Mouse (Mus musculus) gastrocnemius, postnatal 14 days (tissue): Measurements from ENCODE around the gene Lcorl. TPM values are rescaled to one million over a fixed set of nuclear protein-coding genes. Genes with fewer than 3 reads are reported as not detected.

Source experiments
- DNase-seq: peaks from one replicate; pipeline ENCODE4 v3.0.0; 2021; ENCODE audit warnings: mixed read lengths
- intact Hi-C: fragments of 180-260 bp; cut with DNase I; formaldehyde crosslinking; loops from one replicate; pipeline ENCODE4 v1.15.1; 2025; ENCODE audit warnings: low total_unique reads
- total RNA-seq, 2 experiments: library from RNA; stranded (reverse); gene quantifications; 2 replicates each; pipeline ENCODE4 v1.2.3; 2021

Gene Lcorl
- total RNA-seq, 2 experiments from 2014 or later, result 8.1 to 10.3 TPM

DNA sequence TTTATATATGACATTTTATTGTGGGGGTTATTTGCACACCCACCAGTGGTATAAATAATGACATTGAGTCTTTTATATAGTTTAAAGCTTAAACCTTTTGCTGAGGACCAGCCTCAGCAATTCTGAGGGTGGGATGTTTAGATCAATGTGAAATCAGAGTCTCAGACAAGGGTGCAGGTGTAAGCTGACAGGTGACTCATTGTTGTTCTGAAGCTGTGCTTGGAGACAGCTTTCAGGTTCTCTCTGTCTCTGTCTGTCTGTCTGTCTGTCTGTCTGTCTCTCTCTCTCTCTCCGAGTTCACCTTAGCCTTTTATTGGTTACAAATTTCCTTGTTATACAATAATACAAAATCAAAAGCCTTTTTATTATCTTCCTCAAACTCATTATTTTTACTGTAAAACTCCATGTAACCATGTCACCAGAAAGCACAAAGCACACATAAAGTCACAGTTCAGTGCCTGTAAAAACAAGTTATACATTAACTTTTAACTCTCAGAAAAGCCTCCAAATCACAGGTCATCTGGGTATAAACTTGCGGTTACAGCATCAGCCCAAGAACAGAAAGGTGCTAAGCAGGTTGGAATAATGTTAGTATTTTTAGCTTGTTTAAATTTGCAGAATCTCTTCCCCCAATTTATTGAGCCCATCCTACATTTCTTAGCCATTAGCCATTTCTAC, 206.2 kb downstream of the Lcorl start:
- intact Hi-C loops, result no loop called here
- no peak for DNase-seq

Other genes with a start within 250 kb of the Lcorl start
- gene Fam184b, start 218.0 kb downstream of the Lcorl start, total RNA-seq, result 1 to 10 TPM in 1 of 2 experiments, under 1 TPM in 1; 0.51 to 1.2 TPM
- gene Ncapg, start 187.7 kb downstream of the Lcorl start, total RNA-seq, result 1 to 10 TPM; 1.7 to 1.8 TPM